Mouse (Mus musculus) T-helper 17 cell (primary cell): ENCODE results near the gene Zfp82.

Experiments
- in situ Hi-C, 2 experiments: fragments of 300-600 bp; cut with MboI, MseI; formaldehyde crosslinking; loops; 1 replicate in 1 of 2; 2 replicates in 1 of 2; pipeline ENCODE4 v1.15.1; 2025; ENCODE audit warnings: high pct_unique_total_duplicates in 2 of 2

The Zfp82 gene

GRCm38 (mm10) chr7:30050882-30051548 lies 21.7 kb downstream of the Zfp82 start, which contains the start of gene Zfp14:
Gene Zfp14 (minus strand): TSS chr7:30051380.
- in situ Hi-C loops: no loop called here

- in situ Hi-C loops: no loop called here
Measured at GRCm38 (mm10) chr7:30048126-30048525, 24.6 kb downstream of the Zfp82 start.

DNA sequence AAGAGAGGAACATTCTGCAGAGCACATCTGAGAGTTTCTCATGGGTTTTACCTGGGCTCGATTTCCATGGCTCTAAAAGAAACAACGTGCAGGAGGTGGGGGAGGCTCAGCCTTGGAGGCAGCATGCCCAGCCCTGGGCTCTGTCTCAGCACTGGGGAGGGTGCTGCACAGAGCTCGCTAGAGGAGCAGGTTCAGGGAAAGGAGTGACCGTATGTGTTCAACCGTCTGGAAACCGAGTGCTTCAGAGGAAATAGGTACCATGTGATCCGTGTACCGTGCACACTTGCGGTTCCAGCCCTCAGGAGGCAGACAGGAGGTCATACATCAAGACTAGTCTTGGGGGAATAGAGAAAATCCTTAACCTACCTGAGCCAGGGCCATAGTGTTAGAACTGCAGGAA lies 28.3 kb downstream of the Zfp82 start:
- in situ Hi-C loops: no loop called here

- in situ Hi-C loops: no loop called here
Measured at GRCm38 (mm10) chr7:30034331-30034730, 38.4 kb downstream of the Zfp82 start.

GRCm38 (mm10) chr7:30031379-30031778 lies 41.3 kb downstream of the Zfp82 start:
- in situ Hi-C loops: no loop called here

- in situ Hi-C loops: no loop called here
Measured at GRCm38 (mm10) chr7:30030677-30031076, 42.0 kb downstream of the Zfp82 start.

GRCm38 (mm10) chr7:30028572-30028971 lies 44.1 kb downstream of the Zfp82 start:
- in situ Hi-C loops: no loop called here

DNA sequence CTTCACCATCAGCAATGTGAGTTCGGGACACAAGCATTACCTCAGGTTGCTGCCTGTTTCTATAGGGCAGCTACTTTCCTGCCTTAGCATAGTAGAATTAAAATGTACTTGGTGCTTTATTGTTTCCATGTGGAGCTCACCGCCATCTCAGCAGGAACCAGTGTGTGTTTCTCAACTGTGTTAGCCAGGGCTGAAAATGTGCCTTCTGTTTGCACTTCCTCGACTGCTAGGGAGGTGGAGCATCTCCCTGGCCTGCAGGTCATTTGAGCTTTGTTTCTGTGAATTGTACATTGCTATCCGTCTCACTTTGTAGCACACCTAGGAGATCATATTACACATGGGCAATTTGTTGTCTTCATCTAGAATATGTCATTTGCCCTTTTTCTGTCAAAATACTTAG lies 45.4 kb downstream of the Zfp82 start:
- in situ Hi-C loops: no loop called here

GRCm38 (mm10) chr7:30025358-30025757 lies 47.3 kb downstream of the Zfp82 start:
- in situ Hi-C loops: no loop called here

- in situ Hi-C loops: no loop called here
Measured at GRCm38 (mm10) chr7:30023800-30024199, 48.9 kb downstream of the Zfp82 start.

GRCm38 (mm10) chr7:30023324-30023723 lies 49.4 kb downstream of the Zfp82 start:
- in situ Hi-C loops: no loop called here

GRCm38 (mm10) chr7:30019543-30019942 lies 53.2 kb downstream of the Zfp82 start:
- in situ Hi-C loops: no loop called here

DNA sequence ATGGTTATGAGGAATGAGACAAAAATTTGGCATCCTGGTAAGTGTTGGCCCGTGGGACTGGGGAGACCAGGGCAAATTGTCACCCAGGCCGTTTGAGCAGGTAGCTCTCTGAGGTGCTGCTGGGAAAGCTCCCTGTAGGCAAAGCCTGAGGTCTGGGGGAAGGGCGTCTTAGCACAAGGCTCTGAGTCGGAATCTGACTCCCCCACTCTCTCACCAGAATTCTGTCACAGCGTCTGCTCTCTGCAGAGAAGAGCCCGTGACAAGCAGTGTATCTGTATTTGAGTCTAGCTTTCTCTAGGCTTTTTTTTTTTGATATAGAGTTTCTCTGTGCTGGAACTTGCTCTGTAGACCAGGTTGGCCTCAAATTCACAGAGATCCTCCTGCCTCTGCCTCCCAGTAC lies 55.5 kb downstream of the Zfp82 start:
- in situ Hi-C loops: no loop called here

- in situ Hi-C loops: no loop called here
Measured at GRCm38 (mm10) chr7:30012956-30013363, 59.7 kb downstream of the Zfp82 start.

- in situ Hi-C loops: no loop called here
Measured at GRCm38 (mm10) chr7:30010551-30011195, 62.0 kb downstream of the Zfp82 start.

GRCm38 (mm10) chr7:30009321-30010085 lies 63.2 kb downstream of the Zfp82 start:
- in situ Hi-C loops: no loop called here

GRCm38 (mm10) chr7:30008020-30008690 lies 64.5 kb downstream of the Zfp82 start:
- in situ Hi-C loops: no loop called here

GRCm38 (mm10) chr7:30007601-30008000 lies 65.1 kb downstream of the Zfp82 start:
- in situ Hi-C loops: no loop called here
